Mouse (Mus musculus) kidney, embryonic 16.5 days (tissue): Measurements from ENCODE around the gene Atp5g2. TPM values are rescaled to one million over a fixed set of nuclear protein-coding genes. Genes with fewer than 3 reads are reported as not detected.

ENCODE experiments used
- ATAC-seq: fragments of 200-750 bp; cut with Nextera tagmentation; 2 replicates; pipeline ENCODE4 v1.8.0; 2017; ENCODE audit warnings: moderate TSS enrichment; ENCODE audit not compliant: low FRiP score, low TSS enrichment
- H3K27ac ChIP-seq: fragments of 300-500 bp; sonication (generic); 2 replicates; pipeline ENCODE4 v1.5.1; 2014; ENCODE audit warnings: low read length
- H3K27me3 ChIP-seq: fragments of 300-500 bp; sonication (generic); 2 replicates; pipeline ENCODE4 v1.6.1; 2014; ENCODE audit warnings: low read length, control low read depth, mixed read lengths; ENCODE audit not compliant: insufficient read depth
- H3K36me3 ChIP-seq: fragments of 300-500 bp; sonication (generic); 2 replicates; pipeline ENCODE4 v1.6.1; 2014; ENCODE audit warnings: low read length, control low read depth, mixed read lengths; ENCODE audit not compliant: insufficient read depth
- H3K4me1 ChIP-seq: fragments of 300-500 bp; sonication (generic); 2 replicates; pipeline ENCODE4 v1.6.1; 2014; ENCODE audit warnings: low read length, control low read depth, mixed read lengths; ENCODE audit not compliant: insufficient read depth
- H3K4me2 ChIP-seq: fragments of 300-500 bp; sonication (generic); replicated peaks from 2 replicates; pipeline ENCODE4 v1.6.1; 2014; ENCODE audit warnings: low read depth, low read length
- H3K4me3 ChIP-seq: fragments of 300-500 bp; sonication (generic); 2 replicates; pipeline ENCODE4 v1.5.1; 2014; ENCODE audit warnings: mild to moderate bottlenecking, low read length
- H3K9ac ChIP-seq: fragments of 300-500 bp; sonication (generic); replicated peaks from 2 replicates; pipeline ENCODE4 v1.6.1; 2014; ENCODE audit warnings: low read length
- H3K9me3 ChIP-seq: fragments of 300-500 bp; sonication (generic); 2 replicates; pipeline ENCODE4 v1.6.1; 2016; ENCODE audit warnings: low read length, control low read depth
- WGBS: fragments of 180-500 bp; shearing (Covaris S2); extraction: QIAGEN DNeasy Blood & Tissue Kit; methylation state at CpG from one replicate; pipeline ENCODE4 v1.1.7; 2014; 5-methylcytosine and 5-hydroxymethylcytosine counted together
- microRNA counts: library from miRNA; unstranded; fragments of <30 nt; microRNA quantifications from one replicate; lab custom pipeline; 2016
- microRNA-seq: library from miRNA; unstranded; fragments of <30 nt; microRNA quantifications from one replicate; pipeline ENCODE4, GENCODE M21; 2016
- polyA plus RNA-seq: library from polyadenylated mRNA; unstranded; fragments of >200 nt; fragmentation: Nextera tagmentation; extraction: Ambion mirVana; gene quantifications from 2 replicates; pipeline ENCODE4 v1.2.1, GENCODE M21; 2015

Atp5g2 gene
- polyA plus RNA-seq, 1 experiment from 2014 or later = 60.1 TPM

- Histone ChIP-seq H3K27ac (no peak overlapping the region), H3K27me3 (no peaks in the 10 kb centered on the region), H3K4me1 (no peaks in the 10 kb centered on the region), H3K4me2 (no peak overlapping the region), H3K9ac (no peak overlapping the region), H3K36me3 (0 out of 2 replicates have a peak, but pooled peaks cover 3% of the 10 kb centered on the region), H3K9me3 (no peaks in the 10 kb centered on the region), H3K4me3 (no peak overlapping the region)
- no peak for ATAC-seq
- WGBS = 97% methylated on average over 2 of the region's 2 CpGs
Observed at GRCm38 (mm10) chr15:102616174-102616573, 56.0 kb downstream of the Atp5g2 start.

DNA sequence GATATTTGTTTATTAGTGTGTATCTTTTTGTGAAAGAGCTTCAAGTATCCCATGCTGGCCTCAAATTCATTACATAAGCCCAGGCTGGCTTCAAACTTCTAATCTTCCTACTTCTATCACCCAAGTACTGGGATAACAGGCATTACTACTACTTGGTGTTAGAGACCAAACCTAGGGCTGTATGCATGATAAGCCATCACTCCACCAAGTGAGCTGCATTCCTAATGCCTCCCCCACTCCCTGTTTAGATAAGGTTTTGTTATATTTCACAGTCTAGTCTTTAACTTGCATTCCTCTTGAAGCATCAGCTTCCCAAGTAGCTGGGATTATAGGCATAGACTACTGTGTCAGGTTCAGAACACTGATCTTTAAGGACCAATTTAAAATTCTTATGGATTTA, 57.9 kb downstream of the Atp5g2 start:
- no peak overlapping the region for H3K9ac ChIP-seq
- ATAC-seq = no peak
- H3K4me1 ChIP-seq = no peaks in the 10 kb centered on the region
- H3K27me3 ChIP-seq = no peaks in the 10 kb centered on the region
- no peaks in the 10 kb centered on the region for H3K36me3 ChIP-seq
- no peak overlapping the region for H3K4me3 ChIP-seq
- no peak overlapping the region for H3K4me2 ChIP-seq
- no peak overlapping the region for H3K27ac ChIP-seq
- H3K9me3 ChIP-seq = no peaks in the 10 kb centered on the region

GRCm38 (mm10) chr15:102612966-102613365, 59.2 kb downstream of the Atp5g2 start:
- no peak overlapping the region for H3K4me2 ChIP-seq
- no peak overlapping the region for H3K27ac ChIP-seq
- no peak overlapping the region for H3K4me3 ChIP-seq
- H3K4me1 ChIP-seq = no peaks in the 10 kb centered on the region
- no peaks in the 10 kb centered on the region for H3K27me3 ChIP-seq
- H3K9ac ChIP-seq = no peak overlapping the region
- no peak for ATAC-seq
- no peaks in the 10 kb centered on the region for H3K9me3 ChIP-seq
- H3K36me3 ChIP-seq = no peaks in the 10 kb centered on the region

MicroRNAs within 50 kb of the gene (microRNA counts, 519-probe panel; counts per million panel counts)
- microRNA mmu-miR-688 (lab: Ali Mortazavi, UCI) = 104 counts per million, percentile 35 among the panel's probes with 10 or more counts

Small RNA genes lying within 50 kb of the gene (microRNA-seq; reads per million reads assigned to microRNA genes)
- 0.79 reads per million for gene Mir688

Other genes with a start within 250 kb of the Atp5g2 start
- 1.7 and 2.0 TPM in 2 replicates for gene Amhr2, start 227.0 kb downstream of the Atp5g2 start, polyA plus RNA-seq
- 81.5 and 94.9 TPM in 2 replicates for gene Prr13, start 213.3 kb downstream of the Atp5g2 start, polyA plus RNA-seq
- gene Pcbp2, start 201.8 kb downstream of the Atp5g2 start, polyA plus RNA-seq = 209 and 212 TPM in 2 replicates
- gene Gm10337, start 168.6 kb downstream of the Atp5g2 start, polyA plus RNA-seq = 6.7 TPM in 1 of 2 replicates, not detected in the other
- 17.2 and 19.5 TPM in 2 replicates for gene Map3k12, start 155.3 kb downstream of the Atp5g2 start, polyA plus RNA-seq
- 95.6 and 99.3 TPM in 2 replicates for gene Tarbp2, start 154.2 kb downstream of the Atp5g2 start, polyA plus RNA-seq
- gene Npff, start 147.4 kb downstream of the Atp5g2 start, polyA plus RNA-seq = 2.0 and 2.9 TPM in 2 replicates
- 0.36 TPM in 1 of 2 replicates, not detected in the other for gene Gm28047, start 47.3 kb downstream of the Atp5g2 start, polyA plus RNA-seq
- gene Atf7, start 46.9 kb downstream of the Atp5g2 start, polyA plus RNA-seq = 30.9 and 39.2 TPM in 2 replicates
- 60.4 and 63.2 TPM in 2 replicates for gene Calcoco1, start 49.8 kb upstream of the Atp5g2 start, polyA plus RNA-seq
- not detected in 2 replicates for gene Hoxc13, start 248.8 kb upstream of the Atp5g2 start, polyA plus RNA-seq